Mouse (Mus musculus) fat pad, adult 2 months (tissue): ENCODE results near the gene Arpc4.
"Not testable (repeated sequence)": the region's sequence is repeated elsewhere in the genome, so short reads cannot be mapped to it uniquely, and the experiment has no call there.

Experiments
- DNase-seq: peaks from one replicate; pipeline ENCODE4 v3.0.0-alpha.2; 2011; ENCODE audit warnings: low read depth, low spot score; ENCODE audit errors: extremely low read depth

Gene Arpc4

DNA sequence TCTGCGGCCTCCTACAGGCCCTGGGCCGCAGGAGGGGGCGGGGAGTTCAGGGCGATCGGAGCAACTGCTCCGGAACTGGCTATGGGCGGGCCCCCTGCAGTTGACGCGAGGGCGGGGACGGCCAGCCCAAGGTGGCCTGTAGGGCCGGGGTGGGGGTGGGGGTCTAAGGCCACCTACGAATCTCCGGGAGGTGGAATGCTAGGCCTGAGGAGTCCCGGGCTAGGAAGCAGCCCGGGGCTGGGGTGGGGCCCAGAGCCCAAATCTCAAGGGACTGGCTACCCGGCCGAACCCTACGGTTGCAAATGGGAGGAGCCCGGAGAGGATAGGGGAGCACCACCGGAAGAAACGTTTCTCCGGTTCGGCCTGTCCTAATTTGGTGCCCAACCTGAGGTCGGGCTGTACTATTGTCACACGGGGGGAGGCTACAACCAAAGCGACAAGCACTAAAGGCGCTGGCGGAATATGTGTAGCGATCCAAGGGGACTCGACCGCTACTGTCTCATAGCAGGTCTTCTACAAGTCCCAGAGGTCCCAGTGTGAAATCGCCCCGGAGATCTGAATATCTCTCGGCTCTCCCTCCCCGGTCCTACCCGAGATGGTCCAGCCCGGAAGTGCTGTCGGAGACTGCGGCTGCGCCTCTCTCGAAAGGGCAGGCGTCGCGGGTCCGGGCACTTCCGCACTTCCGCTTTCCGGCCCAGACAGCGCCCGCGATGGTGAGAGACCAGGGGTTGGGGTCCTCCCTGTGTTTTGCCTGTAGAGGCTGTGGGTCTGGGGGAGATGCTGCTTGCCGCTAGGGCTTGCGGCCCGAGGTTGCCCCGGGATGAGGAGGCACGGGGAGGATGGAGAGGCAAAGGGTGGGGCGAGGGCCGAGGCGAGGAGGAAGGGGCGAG is at the start of gene Arpc4, which contains the start of gene Tada3:
Gene Arpc4, plus strand, starts transcription at position 620 of the 890 bp plus-strand sequence.
Gene Tada3, minus strand, starts transcription at position 388 of the 890 bp plus-strand sequence.
- peak; percentile 51 for DNase-seq

DNA sequence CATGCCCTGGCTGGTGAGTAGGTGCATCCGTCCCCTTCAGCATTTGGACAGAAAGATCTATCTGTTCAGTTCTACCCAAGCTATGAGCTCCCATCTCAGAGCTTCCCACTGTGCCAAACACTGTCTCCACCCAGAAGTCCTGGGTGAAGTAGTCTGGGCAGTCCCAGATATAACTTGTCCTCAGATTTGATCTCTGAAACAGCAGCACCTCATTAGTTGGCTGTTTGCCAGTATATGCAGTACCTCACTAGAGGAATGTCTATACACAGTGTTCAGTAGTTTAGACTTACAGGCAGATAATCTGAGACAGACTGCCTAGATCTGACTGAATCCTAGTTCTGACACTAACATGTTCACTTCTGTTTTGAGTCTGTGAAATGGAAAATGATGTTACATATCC is 48.5 kb upstream of the Arpc4 start:
- DNase-seq, result no peak

DNA sequence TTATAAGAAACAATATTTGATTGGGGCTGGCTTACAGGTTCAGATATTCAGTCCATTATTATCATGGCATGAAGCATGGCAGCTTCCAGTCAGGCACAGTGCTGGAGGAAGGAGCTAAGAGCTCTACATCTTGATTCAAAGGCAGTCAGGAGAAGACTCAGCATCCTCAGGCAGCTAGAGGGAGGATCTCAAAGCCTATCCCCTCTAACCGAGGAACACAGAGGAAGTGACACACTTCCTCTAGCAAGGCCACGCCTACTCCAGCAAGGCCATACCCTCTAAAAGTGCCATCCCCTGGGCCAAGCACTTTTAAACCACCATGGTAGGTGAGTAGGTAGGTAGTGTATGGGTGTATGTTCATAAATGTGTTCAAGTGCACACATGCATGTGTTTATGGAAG is 47.4 kb upstream of the Arpc4 start:
- no peak for DNase-seq

DNA sequence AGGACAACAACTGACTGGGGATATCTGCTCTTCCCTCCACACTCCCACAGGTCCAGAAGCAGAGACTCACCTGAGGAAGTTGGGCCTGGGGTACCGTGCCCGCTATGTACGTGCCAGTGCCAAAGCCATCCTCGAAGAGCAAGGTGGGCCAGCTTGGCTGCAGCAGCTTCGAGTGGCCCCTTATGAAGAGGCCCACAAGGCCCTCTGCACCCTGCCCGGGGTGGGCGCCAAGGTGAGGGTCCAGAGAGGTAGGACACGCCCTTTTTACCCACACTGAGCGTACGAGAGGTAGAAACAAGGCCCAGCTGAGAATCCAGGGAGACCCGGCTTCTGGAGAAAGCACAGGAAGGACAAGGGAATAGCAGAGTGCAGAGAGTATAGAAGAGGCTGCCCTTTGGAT is 46.2 kb upstream of the Arpc4 start:
- no peak for DNase-seq

DNA sequence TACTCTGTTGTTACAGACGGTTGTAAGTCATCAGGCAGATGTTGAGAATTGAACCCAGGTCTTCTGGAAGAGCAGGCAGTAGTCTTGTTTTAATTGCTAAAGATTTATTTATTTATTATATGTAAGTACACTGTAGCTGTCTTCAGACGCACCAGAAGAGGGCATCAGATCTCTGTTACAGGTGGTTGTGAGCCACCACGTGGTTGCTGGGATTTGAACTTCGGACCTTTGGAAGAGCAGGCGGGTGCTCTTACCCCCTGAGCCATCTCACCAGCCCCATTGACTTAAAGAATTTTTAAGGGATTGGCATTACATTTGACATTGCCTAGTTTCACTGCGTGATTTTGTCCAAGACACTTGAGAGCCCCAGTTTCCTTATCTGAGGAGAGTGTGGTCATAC is 45.2 kb upstream of the Arpc4 start:
- not testable (repeated sequence) for DNase-seq

DNA sequence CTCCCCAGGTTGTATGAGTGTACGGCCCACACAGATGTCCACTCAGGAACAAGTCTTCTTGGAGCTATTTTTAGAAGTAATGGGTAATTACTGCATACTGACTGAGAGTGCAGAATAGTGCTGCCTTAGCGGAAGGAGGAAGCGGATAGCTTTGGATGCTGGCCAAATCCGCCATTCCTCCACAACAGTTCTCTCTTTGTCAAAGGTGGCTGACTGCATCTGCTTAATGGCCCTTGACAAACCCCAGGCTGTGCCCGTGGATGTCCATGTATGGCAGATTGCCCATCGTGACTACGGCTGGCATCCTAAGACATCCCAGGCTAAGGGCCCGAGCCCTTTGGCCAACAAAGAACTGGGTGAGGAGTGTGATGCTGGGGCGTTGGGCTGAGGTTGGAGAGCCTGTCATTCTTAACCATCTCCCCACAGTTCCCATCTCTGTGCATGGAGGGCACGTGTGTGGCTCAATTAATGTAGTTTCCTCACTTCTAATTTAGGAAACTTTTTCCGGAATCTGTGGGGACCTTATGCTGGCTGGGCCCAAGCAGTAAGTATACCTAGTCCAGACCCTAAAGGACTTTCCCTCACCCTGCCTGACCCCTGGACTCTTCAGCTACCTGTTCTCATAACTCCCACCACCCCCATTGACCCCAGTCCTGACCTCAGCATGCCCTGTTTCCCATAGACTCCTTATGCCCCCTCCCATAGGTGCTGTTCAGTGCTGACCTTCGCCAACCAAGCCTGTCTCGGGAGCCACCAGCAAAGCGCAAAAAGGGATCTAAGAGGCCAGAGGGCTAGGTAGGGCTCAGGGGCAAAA is 44.6 kb upstream of the Arpc4 start:
- DNase-seq, result no peak

DNA sequence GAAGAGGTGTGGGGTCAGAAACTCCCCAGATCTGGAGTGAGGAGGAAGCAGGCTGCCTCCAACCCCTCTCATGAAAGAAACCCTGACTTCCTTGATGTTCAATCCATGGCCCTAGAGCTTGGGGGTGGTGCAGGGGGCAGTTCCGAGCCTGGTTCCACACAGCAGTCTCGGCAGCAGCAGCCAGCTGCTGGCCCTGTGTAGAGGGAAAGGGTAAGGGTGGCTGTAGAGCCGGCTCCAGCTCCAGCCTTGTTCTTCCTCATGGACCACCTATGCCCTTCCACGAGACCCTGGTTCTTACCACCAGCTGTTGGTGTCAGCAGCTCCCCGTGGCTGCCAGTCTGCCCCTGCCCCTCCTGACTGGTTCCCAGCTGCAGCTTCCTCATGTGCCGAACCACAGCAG is 43.7 kb upstream of the Arpc4 start:
- DNase-seq, result no peak

DNA sequence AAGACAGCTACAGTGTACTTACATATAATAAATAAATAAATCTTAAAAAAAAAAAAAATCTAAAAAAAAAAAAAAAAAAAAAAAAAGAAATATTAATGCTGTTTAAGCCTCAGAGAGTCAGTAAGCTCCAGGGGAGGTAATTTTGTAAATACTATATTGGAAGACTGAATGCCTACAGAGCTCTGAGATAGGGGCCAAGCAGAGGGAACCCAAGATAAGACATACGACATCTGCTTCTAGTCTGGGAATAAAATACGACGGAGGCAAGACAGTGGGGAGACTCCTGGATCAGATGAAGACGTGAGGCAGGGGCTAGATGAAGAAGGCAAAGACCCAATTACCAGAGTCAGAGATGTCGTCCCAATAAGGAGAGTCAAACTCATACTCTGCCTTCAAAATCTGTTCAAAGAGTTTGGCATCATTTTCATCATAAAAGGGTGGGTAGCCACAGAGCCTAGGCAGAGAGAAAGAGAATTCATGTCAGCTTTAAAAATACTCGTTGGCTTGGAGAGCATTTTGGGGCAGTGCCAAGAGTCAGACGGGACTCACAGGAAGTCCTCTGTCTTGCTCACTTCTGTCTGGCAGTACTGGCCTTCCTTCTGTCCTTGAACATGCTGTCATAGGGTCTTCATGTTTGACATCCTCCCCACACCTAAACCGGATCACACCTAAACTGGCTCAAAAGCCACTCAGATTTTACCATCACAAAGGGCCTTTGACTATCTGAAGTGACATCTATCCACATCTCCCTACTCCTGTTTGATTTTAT is 40.9 kb upstream of the Arpc4 start:
- no peak for DNase-seq

DNA sequence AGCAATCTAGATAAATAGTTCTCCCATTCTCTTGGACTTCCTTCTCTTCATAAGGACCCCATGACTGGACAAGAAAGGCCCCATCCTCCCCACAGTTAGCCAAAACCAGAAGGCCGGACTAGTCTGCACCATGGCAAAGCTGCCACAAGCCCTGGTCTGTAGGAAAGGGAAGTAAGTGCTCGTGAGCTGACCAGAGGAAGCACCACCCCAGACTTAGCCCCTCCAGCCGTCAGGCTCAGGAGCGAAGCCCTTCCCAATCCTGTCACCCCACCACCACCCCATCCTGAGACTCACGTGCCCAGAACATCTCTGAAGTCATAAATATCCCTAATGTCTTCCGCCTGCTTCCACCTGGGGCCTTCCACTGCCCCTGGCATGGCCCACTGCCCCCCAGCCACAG is 36.3 kb upstream of the Arpc4 start:
- DNase-seq, result no peak

DNA sequence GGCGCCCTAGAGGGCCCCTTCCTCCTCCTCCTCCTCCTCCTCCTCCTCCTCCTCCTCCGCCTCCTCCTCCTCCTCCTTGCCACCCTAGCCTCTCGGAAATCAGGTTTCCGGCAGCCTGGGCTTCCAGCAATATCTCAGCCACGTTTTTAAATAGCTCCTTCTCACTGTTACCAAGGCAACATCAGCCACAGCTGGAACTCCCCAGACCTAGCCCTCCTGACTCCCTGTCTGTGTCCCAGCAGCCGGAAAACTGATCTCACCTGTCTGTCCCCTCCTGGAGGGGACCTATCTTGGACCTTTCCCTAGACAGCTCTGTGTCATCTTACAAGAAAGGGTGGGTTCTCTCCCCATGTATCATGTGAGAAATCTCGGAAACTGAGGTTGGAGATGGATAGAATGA is 35.6 kb upstream of the Arpc4 start:
- DNase-seq, result no peak

DNA sequence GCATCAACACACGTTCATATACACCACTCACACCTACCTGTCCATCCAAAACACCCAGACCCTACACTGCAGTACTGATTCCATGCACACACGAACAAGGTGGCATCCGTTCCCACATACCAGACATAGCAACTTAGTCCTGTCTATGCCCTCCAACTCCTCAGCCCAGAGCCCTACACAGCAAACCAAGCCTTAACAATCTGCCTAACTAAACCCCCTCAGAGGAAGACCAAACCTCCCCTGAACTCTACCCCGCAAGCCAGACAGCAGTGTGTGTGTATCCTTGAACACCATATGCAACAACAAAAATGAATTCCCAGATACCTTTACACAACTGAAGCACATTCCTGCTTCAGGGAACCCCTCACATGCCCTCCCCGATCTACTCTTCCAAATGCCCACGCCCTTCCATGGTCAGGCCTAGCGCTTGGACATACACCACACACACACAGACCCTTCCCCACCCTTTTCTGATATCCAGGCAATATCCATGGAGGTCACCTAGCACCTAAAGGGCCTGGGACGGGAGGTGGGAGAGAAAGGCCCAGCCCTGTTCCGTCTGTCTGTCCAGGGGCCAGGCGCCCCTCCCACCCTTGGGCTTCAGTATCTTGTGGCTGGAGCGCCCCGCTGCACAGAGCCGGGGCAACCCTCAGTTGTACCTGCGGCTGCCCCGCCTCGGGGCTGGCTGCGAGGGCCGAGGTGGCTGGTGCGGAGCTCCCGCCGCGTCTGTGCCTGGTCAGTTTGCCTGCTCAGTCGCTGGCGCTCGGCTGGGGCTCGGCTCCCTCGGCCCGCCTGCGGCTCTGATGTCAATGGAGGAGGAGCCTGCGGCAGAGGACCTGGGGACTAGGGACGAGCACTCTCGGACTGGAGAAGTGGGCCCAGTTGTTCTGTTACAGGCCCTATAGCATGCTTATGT is 34.5 kb upstream of the Arpc4 start, which contains the start of gene Camk1:
Gene Camk1, minus strand, starts transcription at position 808 of the 916 bp plus-strand sequence.
- no peak for DNase-seq

DNA sequence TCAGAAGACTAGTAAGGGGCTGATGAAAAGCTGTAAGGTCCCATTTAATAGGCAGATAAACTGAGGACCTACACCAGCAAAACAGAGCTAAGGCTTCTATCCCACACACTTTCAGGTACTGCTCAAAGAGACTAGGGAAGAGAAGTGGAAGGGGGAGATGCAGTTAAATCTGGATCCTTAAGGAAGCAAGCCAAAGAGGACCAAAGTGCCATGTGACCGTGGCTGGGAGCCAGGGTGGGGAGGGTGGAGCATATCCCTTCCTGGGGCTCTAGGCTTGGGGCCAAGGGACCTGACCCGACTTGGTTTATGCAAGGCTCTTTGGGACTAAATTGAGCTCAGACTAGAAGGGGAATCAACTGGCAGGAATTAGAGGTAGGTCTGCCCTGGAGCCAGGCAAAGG is 33.6 kb upstream of the Arpc4 start:
- DNase-seq, result no peak

DNA sequence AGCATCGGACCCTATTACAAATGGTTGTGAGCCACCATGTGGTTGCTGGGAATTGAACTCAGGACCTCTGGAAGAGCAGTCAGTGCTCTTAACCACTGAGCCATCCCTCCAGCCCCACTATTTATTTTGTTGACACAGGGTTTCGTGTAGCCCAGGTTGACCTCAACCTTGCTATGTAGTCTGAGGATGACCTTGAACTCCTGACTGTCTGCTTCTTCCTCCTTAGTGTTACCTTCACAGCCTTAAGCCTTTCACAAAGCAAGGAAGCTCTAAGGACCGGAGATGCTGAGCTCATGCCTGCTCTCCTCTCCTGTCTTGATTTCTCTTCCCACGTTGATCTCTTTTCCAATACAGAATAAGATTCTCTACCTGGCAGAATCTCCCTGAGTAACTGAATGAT is 31.0 kb upstream of the Arpc4 start:
- DNase-seq, result no peak

DNA sequence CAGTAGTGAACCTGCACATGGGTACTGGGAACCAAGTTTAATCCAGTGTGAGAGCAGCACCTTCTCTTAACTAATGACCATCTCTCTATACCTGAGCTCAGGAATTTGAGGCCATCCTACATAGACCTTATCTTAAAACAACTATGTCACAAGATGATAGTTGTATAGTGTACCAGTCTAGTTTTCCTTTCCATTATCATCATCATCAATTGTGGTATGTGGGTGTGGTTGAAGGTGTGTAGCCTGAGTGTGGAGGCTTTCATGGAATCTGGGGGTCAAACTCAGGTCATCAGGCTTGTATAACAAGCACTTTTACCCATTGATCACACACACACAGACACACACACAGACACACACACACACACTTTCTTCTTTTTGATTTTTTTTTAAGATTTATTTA is 27.4 kb upstream of the Arpc4 start:
- DNase-seq, result no peak

DNA sequence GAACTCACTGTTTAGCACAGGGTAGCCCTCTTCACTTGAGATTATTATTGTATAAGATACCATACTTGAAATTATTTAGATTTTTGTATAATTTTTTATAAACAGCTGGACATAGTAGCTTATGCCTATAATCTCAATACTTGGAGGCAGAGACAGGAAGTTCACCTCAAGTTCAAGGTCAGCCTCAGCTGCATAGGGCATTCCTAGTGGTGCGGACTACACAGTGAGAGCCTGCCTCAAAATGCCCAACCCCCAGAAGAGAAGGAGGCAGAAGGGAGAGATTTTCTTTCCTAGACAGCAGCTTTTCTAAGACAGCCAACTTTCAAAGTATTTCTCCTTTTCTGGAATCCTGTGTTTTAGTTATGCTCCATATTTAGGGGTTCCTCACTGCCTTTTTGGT is 26.8 kb upstream of the Arpc4 start:
- no peak for DNase-seq

DNA sequence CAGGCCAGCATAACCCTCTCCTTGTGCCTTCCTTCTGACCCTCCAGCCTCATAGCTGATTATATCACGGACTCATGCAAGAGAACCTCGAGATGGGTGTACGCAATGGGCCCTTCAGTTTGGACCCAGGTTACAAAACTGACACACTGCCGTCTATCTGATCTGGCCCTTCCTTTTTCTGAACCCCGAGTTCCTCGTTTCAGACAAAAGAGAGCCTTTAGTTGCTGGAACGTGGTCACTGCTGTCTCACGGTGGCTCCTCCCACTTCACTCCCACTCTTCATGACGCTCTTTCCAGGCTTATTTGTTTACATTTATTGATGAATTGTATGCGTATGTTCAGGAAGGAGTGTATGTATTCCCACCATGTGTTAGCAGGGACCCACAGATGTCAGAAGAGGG is 26.3 kb upstream of the Arpc4 start:
- DNase-seq, result no peak

DNA sequence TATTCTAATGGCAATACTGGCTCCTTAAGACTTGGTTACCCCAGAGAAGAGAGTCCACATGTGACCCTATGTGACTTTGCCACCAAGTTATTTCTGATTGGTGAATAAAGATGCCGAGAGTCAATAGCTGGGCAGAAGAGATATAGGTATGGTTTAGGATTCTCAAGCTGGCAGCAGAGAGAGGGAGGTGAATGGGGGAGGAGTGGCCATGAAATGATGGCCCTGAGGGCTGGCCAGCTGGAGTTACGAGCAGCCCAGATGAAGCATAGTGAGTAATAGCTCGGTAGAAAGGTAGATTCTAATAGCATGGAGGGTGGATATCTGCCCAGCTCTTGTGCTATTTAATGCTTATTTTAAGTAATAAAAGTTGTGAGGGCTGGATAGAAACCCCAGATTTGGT is 25.1 kb upstream of the Arpc4 start:
- DNase-seq, result no peak

DNA sequence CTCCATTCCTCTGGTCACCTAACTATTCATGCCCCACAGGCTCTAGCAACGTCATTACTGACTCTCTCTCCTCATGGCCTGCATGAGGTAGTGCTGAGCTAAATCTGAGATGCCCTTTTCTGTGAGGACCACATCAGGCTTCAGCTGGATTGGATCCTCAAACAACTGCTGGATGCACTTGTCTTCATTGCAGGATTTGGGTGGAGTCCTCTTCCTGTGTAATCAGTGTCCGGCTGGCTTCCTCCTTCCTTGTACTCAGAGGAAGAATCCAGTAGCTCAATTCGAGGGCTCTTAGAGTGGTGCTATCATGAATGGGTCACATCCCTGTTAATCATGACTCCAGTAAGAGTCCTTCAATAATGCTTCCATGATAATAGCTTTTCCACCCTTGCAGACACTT is 24.2 kb upstream of the Arpc4 start:
- DNase-seq, result no peak

DNA sequence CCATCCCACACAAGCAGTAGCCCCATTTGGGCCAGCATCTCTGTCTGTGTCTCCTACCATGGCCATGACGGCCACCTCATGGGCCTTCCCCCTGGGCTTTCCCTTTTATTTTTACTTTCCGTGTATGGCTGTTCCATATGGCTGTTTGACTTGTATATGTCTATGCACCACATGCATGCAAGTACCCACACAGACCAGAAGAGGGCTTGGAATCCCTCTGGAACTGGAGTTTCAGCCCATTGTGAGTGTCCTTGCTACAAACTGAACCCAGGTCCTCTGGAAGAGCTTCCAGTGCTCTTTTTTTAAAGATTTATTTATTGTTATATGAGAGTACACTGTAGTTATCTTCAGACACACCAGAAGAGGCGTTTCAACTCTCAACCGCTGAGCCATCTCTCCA is 16.4 kb upstream of the Arpc4 start:
- no peak for DNase-seq

DNA sequence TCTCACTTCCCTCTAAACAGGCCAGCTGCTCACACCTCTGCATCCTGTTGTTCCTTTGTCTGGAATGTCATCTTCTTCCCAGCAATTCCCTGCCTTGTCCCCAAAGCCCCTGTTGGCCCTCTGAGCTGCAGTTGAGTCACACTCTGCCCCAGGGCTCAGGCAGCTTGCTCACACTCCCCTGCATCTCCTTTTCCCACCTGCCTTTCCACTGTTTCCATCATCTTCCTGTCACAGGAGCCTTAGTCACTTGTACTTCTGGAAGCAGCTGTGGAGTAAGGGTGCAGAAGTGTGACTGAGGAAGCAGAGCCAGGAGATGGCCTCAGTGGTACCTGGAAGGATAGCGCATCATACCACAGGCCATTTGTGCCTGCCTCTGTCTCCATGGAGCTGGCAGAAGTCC is 15.7 kb upstream of the Arpc4 start:
- no peak for DNase-seq
